Mouse (Mus musculus): ENCODE measurements around the gene Uggt2. TPM values are rescaled to one million over a fixed set of nuclear protein-coding genes. Genes with fewer than 3 reads are reported as not detected.
A peak's percentile ranks its signal among the peaks of the same experiment; 100 is the strongest.

Uggt2 gene
- polyA plus RNA-seq, 1 experiment from 2014 or later, result 20.7 TPM

DNA sequence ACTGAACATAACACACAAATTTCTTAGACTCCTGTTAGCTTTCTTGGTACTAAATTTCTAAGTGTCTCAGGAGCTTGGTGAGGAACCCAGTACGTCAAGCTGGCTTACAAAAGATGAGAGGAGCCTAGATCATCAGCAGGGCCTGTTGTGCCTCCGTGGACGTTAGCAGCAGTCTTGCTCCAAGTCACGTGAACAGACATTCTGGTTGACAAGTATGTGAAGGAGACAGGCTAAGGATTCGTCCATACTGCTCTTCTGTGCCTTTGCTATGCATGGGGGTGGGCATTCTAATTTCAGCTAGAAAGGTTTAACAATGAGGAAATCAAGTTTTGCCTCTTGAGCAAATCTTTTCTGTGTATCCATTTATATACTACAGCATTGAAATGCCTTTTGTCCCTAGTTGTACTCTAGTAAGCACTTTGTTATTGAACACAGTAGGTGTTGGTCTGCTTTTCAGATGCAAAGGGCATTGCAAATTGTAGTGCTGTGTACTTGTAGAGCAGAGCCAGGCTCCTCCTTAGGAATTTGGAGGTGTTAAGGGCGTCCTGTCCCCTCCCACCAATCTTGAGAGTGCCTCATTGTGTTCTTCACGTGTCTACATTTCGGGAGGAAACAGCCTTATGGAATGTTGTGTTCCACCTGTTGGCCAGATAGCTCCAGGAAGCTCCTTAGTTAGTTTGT lies 122.0 kb downstream of the Uggt2 start:
- H3K4me2 ChIP-seq (replicated peaks), result no peak overlapping the region
- WGBS, result 75% methylated on average over 8 of the region's 8 CpGs
- H3K4me3 ChIP-seq, result no peak overlapping the region
- H3K9ac ChIP-seq, result no peak overlapping the region
- H3K27me3 ChIP-seq, result no peaks in the 10 kb centered on the region
- H3K36me3 ChIP-seq, result peaks cover 49% of the 10 kb centered on the region
- no peak for ATAC-seq (ENCODE audit: insufficient number of reproducible peaks, insufficient read depth, low FRiP score, low TSS enrichment)
- no peaks in the 10 kb centered on the region for H3K9me3 ChIP-seq
- H3K27ac ChIP-seq, result no peak overlapping the region
- H3K4me1 ChIP-seq, result no peaks in the 10 kb centered on the region

- WGBS, result 97% methylated on average over 6 of the region's 6 CpGs
- no peak for ATAC-seq (ENCODE audit: insufficient number of reproducible peaks, insufficient read depth, low FRiP score, low TSS enrichment)
- H3K36me3 ChIP-seq, result peaks cover 62% of the 10 kb centered on the region
- H3K9me3 ChIP-seq, result no peaks in the 10 kb centered on the region
- H3K27ac ChIP-seq, result no peak overlapping the region
- no peak overlapping the region for H3K9ac ChIP-seq
- no peak overlapping the region for H3K4me3 ChIP-seq
- H3K27me3 ChIP-seq, result no peaks in the 10 kb centered on the region
- no peaks in the 10 kb centered on the region for H3K4me1 ChIP-seq
- H3K4me2 ChIP-seq (replicated peaks), result no peak overlapping the region
Observed at GRCm38 (mm10) chr14:118972268-118972667, 127.0 kb downstream of the Uggt2 start.

DNA sequence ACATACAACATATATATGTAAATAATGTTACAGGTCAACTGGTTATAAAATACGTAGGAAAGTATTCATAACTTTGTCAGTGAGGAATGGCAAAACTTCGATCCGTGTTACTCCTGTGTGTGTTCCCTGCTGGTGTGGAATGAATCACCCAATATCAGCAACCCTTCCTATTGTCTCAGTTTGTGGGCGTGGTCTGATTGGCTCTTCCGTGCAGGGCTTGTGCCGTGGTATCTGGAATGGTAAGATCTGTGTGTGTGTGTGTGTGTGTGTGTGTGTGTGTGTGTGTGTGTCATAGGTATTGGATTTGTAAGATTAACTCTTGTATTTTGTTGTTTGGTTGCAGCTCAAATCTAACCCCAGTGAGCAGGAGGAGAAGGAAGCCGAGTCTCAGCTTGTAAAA lies 131.6 kb downstream of the Uggt2 start:
- Histone ChIP-seq H3K4me3 (no peak overlapping the region), H3K4me1 (no peaks in the 10 kb centered on the region), H3K9me3 (no peaks in the 10 kb centered on the region), H3K27me3 (no peaks in the 10 kb centered on the region), H3K4me2 (replicated peaks) (no peak overlapping the region), H3K27ac (no peak overlapping the region), H3K36me3 (peaks cover 50% of the 10 kb centered on the region), H3K9ac (no peak overlapping the region)
- 88% methylated on average over 7 of the region's 7 CpGs for WGBS
- no peak for ATAC-seq (ENCODE audit: insufficient number of reproducible peaks, insufficient read depth, low FRiP score, low TSS enrichment)

- H3K27ac ChIP-seq, result no peak overlapping the region
- H3K9me3 ChIP-seq, result no peaks in the 10 kb centered on the region
- H3K4me2 ChIP-seq (replicated peaks), result no peak overlapping the region
- WGBS, result 95% methylated on average over 4 of the region's 4 CpGs
- H3K9ac ChIP-seq, result no peak overlapping the region
- no peaks in the 10 kb centered on the region for H3K4me1 ChIP-seq
- no peaks in the 10 kb centered on the region for H3K27me3 ChIP-seq
- no peak overlapping the region for H3K4me3 ChIP-seq
- peaks cover 47% of the 10 kb centered on the region for H3K36me3 ChIP-seq
- ATAC-seq (ENCODE audit: insufficient number of reproducible peaks, insufficient read depth, low FRiP score, low TSS enrichment), result no peak
Observed at GRCm38 (mm10) chr14:118965356-118966000, 133.8 kb downstream of the Uggt2 start.

DNA sequence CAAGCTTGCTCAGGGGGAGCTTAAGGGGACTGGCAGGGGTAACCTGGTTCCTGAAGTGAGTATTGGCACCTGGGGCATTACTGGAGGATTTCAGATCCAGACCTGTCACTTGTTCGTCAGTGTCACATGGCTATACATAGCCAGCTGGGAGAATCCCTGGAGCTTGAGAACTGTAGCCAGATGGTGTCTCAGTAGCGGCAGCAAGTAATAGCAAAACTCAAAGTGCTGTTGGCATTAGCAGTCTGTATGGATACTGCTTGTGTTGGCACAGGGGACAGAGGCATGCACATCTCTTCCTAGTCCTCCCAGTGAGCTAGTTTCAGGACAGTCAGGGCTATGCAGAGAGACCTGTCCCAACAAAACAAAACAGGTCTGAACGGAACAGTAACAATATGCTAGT lies 141.2 kb downstream of the Uggt2 start:
- WGBS, result 92% methylated on average over 3 of the region's 3 CpGs

DNA sequence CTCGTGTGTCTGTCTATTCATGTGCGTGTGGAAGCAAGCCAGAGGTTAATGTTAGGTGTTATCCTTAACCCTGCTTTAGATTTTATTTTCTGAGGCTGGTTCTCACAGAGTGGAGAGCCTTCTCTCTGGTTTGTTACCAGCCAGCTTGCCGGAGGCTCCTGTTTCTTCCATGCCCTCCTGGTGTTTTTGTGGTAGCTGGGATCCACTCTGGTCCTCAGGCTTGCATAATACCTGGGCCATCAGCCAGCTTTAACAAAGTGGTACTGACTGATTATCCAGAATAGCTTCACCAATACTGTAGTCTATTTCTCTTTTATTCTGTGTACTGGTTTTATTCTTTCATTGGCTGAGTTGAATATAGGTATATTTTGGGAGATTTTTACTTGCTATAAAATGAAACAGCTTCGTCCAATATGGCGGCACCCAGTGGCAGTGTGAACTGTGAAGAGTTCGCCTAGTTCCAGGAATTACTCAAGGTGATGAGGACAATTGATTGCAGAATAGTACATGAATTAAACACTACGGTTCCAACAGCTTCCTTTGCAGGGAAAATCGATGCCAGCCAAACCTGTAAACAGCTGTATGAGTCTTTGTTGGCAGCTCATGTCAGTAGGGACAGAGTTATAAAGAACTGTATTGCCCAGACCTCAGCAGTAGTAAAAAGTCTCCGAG lies 147.2 kb downstream of the Uggt2 start:
- no peak for ATAC-seq (ENCODE audit: insufficient number of reproducible peaks, insufficient read depth, low FRiP score, low TSS enrichment)
- Histone ChIP-seq H3K4me2 (replicated peaks) (no peak overlapping the region), H3K9me3 (no peaks in the 10 kb centered on the region), H3K27ac (no peak overlapping the region), H3K36me3 (peaks cover 14% of the 10 kb centered on the region), H3K27me3 (no peaks in the 10 kb centered on the region), H3K9ac (no peak overlapping the region), H3K4me1 (no peaks in the 10 kb centered on the region), H3K4me3 (no peak overlapping the region)
- 94% methylated on average over 9 of the region's 9 CpGs for WGBS

More for the DNA sequence above, 141.2 kb downstream of the Uggt2 start:
- no peak overlapping the region for H3K27ac ChIP-seq
- H3K9me3 ChIP-seq, result no peaks in the 10 kb centered on the region
- no peak overlapping the region for H3K4me2 ChIP-seq (replicated peaks)
- H3K4me1 ChIP-seq, result no peaks in the 10 kb centered on the region
- no peak overlapping the region for H3K4me3 ChIP-seq
- H3K27me3 ChIP-seq, result no peaks in the 10 kb centered on the region
- no peak overlapping the region for H3K9ac ChIP-seq
- H3K36me3 ChIP-seq, result peaks cover 51% of the 10 kb centered on the region
- ATAC-seq (ENCODE audit: insufficient number of reproducible peaks, insufficient read depth, low FRiP score, low TSS enrichment), result no peak

DNA sequence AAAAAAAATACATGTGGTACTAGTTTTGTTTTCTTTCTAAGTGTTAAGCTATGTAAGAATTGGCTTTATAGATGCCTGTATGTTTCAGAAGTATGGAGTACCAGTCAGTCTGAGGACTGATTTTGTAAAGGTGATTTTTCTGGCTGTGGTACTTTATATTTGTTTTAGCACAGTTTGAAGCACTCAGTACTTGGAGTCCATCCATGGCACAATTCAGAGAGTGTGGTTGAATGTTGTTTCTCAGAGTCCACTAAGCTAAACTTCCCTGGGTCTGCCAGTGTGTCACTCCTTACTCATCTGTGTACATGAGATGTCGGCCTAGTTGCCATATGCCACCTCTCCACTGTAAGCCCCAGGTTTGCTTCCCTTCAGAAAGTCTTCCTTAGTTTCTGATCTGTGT lies 150.4 kb downstream of the Uggt2 start:
- no peak for ATAC-seq (ENCODE audit: insufficient number of reproducible peaks, insufficient read depth, low FRiP score, low TSS enrichment)
- Histone ChIP-seq H3K4me2 (replicated peaks) (no peak overlapping the region), H3K27ac (no peak overlapping the region), H3K9me3 (no peaks in the 10 kb centered on the region), H3K36me3 (peaks cover 7% of the 10 kb centered on the region), H3K27me3 (no peaks in the 10 kb centered on the region), H3K9ac (no peak overlapping the region), H3K4me1 (no peaks in the 10 kb centered on the region), H3K4me3 (no peak overlapping the region)
- 90% methylated on average over 1 of the region's 1 CpGs for WGBS

- H3K4me3 ChIP-seq, result no peak overlapping the region
- no peak for ATAC-seq (ENCODE audit: insufficient number of reproducible peaks, insufficient read depth, low FRiP score, low TSS enrichment)
- peaks cover 7% of the 10 kb centered on the region for H3K4me1 ChIP-seq
- H3K9ac ChIP-seq, result no peak overlapping the region
- H3K9me3 ChIP-seq, result no peaks in the 10 kb centered on the region
- H3K27me3 ChIP-seq, result no peaks in the 10 kb centered on the region
- H3K36me3 ChIP-seq, result no peaks in the 10 kb centered on the region
- WGBS, result 80% methylated on average over 2 of the region's 2 CpGs
- no peak overlapping the region for H3K4me2 ChIP-seq (replicated peaks)
- H3K27ac ChIP-seq, result no peak overlapping the region
Observed at GRCm38 (mm10) chr14:118944702-118945101, 154.5 kb downstream of the Uggt2 start.

- Histone ChIP-seq H3K4me3 (no peak overlapping the region), H3K4me2 (replicated peaks) (no peak overlapping the region), H3K27me3 (no peaks in the 10 kb centered on the region), H3K36me3 (no peaks in the 10 kb centered on the region), H3K9ac (no peak overlapping the region), H3K9me3 (no peaks in the 10 kb centered on the region), H3K27ac (no peak overlapping the region), H3K4me1 (peaks cover 17% of the 10 kb centered on the region)
- no peak for ATAC-seq (ENCODE audit: insufficient number of reproducible peaks, insufficient read depth, low FRiP score, low TSS enrichment)
- 52% methylated on average over 12 of the region's 12 CpGs for WGBS
Observed at GRCm38 (mm10) chr14:118942076-118942475, 157.2 kb downstream of the Uggt2 start.

GRCm38 (mm10) chr14:118940796-118941495 lies 158.3 kb downstream of the Uggt2 start:
- no peaks in the 10 kb centered on the region for H3K27me3 ChIP-seq
- no peaks in the 10 kb centered on the region for H3K9me3 ChIP-seq
- no peak overlapping the region for H3K4me3 ChIP-seq
- peaks cover 23% of the 10 kb centered on the region for H3K4me1 ChIP-seq
- no peak overlapping the region for H3K27ac ChIP-seq
- ATAC-seq (ENCODE audit: insufficient number of reproducible peaks, insufficient read depth, low FRiP score, low TSS enrichment), result no peak
- no peaks in the 10 kb centered on the region for H3K36me3 ChIP-seq
- whole genome bisulfite sequencing, result 72% methylated on average over 4 of the region's 4 CpGs
- H3K4me2 ChIP-seq (replicated peaks), result no peak overlapping the region
- no peak overlapping the region for H3K9ac ChIP-seq

- peaks cover 23% of the 10 kb centered on the region for H3K4me1 ChIP-seq
- ATAC-seq (ENCODE audit: insufficient number of reproducible peaks, insufficient read depth, low FRiP score, low TSS enrichment), result no peak
- peak overlapping the region; percentile 68 for H3K4me2 ChIP-seq (replicated peaks)
- H3K9ac ChIP-seq, result peak overlapping the region; percentile 97
- H3K36me3 ChIP-seq, result no peaks in the 10 kb centered on the region
- no peaks in the 10 kb centered on the region for H3K9me3 ChIP-seq
- H3K27me3 ChIP-seq, result 0 out of 2 replicates have a peak, but pooled peaks cover 3% of the 10 kb centered on the region
- no peak overlapping the region for H3K27ac ChIP-seq
- H3K4me3 ChIP-seq, result peak overlapping the region; percentile 92
- WGBS, result 2% methylated on average over 7 of the region's 7 CpGs
Observed at GRCm38 (mm10) chr14:118938551-118938950, 160.7 kb downstream of the Uggt2 start.

All from embryonic facial prominence, embryonic 12.5 days (tissue).